Mouse (Mus musculus) G1E (cell line): ENCODE data around the gene Lamtor2.

Experiments used
- CTCF ChIP-seq: IDR thresholded peaks from 2 replicates; pipeline ENCODE4 v1.5.1; 2012; ENCODE audit warnings: low read depth, low read length, inconsistent platforms, mixed read lengths
- GATA1 ChIP-seq: IDR thresholded peaks from 2 replicates; pipeline ENCODE4 v1.6.1; 2012; ENCODE audit warnings: borderline replicate concordance, low read length, inconsistent platforms, mixed read lengths
- GATA2 ChIP-seq: IDR thresholded peaks from 2 replicates; pipeline ENCODE4 v1.6.1; 2012; ENCODE audit warnings: low read depth, low read length, inconsistent platforms, borderline replicate concordance

GRCm38 (mm10) chr3:88536103-88536930 is 16.6 kb downstream of the Lamtor2 start:
- TF ChIP-seq CTCF (no peak), GATA2 (no peak), GATA1 (no peak)
